In the genomic region with DNA sequence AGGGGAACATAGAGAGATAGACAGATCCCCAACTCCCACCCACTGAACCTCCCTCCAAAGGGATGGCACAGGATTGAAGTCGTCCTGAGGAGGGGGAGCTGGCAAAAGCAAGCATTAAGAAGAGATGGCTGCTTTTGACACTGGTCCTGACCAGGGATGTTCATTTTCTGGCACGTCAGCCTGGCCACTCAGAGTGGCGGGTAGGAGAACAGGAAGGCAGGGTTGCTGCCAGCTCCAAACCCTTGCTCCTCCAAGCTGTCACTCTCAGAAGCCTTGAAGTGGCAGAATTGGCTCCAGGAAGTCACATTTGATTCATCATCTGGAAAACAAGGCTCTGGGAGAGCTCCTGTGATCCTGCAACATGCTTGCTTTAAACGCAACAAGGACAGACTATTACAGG, we compare ENCODE assay signal across 16 mouse cellular contexts.
DNase-seq lines count a peak whose midpoint lies in the region; ATAC-seq and TF ChIP-seq lines count a peak whose summit lies in the region.
"Had no signal": no experiment of that assay in that cellular context is flagged by ENCODE, and none has a peak within 500 bp of the region (broad histone marks: within the 10 kb centered on the region; RNA-seq: fewer than 3 reads in every experiment).

No protein-coding gene starts in this region.

- DNase-seq in cerebellum, adult 2 months = peak; percentile 36 to 45
- no peak for DNase-seq in embryonic facial prominence, embryonic 10.5 days (ENCODE audit: low spot score)
- peak; percentile 32 for DNase-seq in retina, postnatal 1 day
- no peak for DNase-seq in retina, embryonic 14.5 days (ENCODE audit: low spot score)
- no peak for DNase-seq in layer of hippocampus, adult 8-10 months (ENCODE audit: low spot score in 2 of 2)
- DNase-seq: adrenal gland, postnatal 25 days; gastrocnemius, postnatal 36 days; heart, adult 11 months; heart, postnatal 4 days; kidney, adult 18-20 months had no signal

- H3K27ac ChIP-seq in cerebellum, adult 2 months (ENCODE audit: insufficient read depth, low read length) = no peak overlapping the region
- H3K27ac ChIP-seq in embryonic facial prominence, embryonic 12.5 days = peak overlapping the region; percentile 24; the same call in 1 of the 2 replicates
- H3K27ac ChIP-seq in embryonic facial prominence, embryonic 10.5 days (replicated peaks) = no peak overlapping the region
- H3K27ac ChIP-seq: forebrain, embryonic 15.5 days; heart, embryonic 13.5 days; hindbrain, embryonic 12.5 days; intestine, embryonic 15.5 days had no signal

- H3K9me3 ChIP-seq in embryonic facial prominence, embryonic 12.5 days = no peaks in the 10 kb centered on the region
- H3K9me3 ChIP-seq in embryonic facial prominence, embryonic 10.5 days = no peaks in the 10 kb centered on the region
- H3K9me3 ChIP-seq: forebrain, embryonic 15.5 days; heart, embryonic 13.5 days; hindbrain, embryonic 12.5 days; intestine, embryonic 15.5 days had no signal

- peaks cover 25% of the 10 kb centered on the region for H3K4me1 ChIP-seq in cerebellum, adult 2 months (ENCODE audit: control insufficient read depth, insufficient read depth, low read length)
- H3K4me1 ChIP-seq in embryonic facial prominence, embryonic 12.5 days = no peaks in the 10 kb centered on the region
- H3K4me1 ChIP-seq in embryonic facial prominence, embryonic 10.5 days = no peaks in the 10 kb centered on the region
- H3K4me1 ChIP-seq: forebrain, embryonic 15.5 days; intestine, embryonic 15.5 days had no signal

- H3K9ac ChIP-seq in embryonic facial prominence, embryonic 12.5 days = no peak overlapping the region
- H3K9ac ChIP-seq: forebrain, embryonic 15.5 days; heart, embryonic 13.5 days; hindbrain, embryonic 12.5 days; intestine, embryonic 15.5 days had no signal

- no peak for ATAC-seq in cerebellum, adult (ENCODE audit: insufficient number of reproducible peaks, low FRiP score, low TSS enrichment)
- no peak for ATAC-seq in embryonic facial prominence, embryonic 12.5 days (ENCODE audit: insufficient number of reproducible peaks, insufficient read depth, low FRiP score, low TSS enrichment)
- ATAC-seq: forebrain, embryonic 15.5 days; intestine, embryonic 15.5 days had no signal

- WGBS in cerebellum, adult 2 months = 6% methylated on average over 4 of the region's 4 CpGs
- WGBS in embryonic facial prominence, embryonic 12.5 days = 57% methylated on average over 4 of the region's 4 CpGs
- 55% methylated on average over 4 of the region's 4 CpGs for WGBS in embryonic facial prominence, embryonic 10.5 days

- H3K4me2 ChIP-seq in embryonic facial prominence, embryonic 12.5 days (replicated peaks) = no peak overlapping the region
- H3K4me2 ChIP-seq: forebrain, embryonic 15.5 days; heart, embryonic 13.5 days; hindbrain, embryonic 12.5 days; intestine, embryonic 15.5 days had no signal

- H3K4me3 ChIP-seq in cerebellum, adult 2 months (replicated peaks; ENCODE audit: insufficient read depth, low read depth, low read length) = no peak overlapping the region
- H3K4me3 ChIP-seq in embryonic facial prominence, embryonic 12.5 days = no peak overlapping the region
- H3K4me3 ChIP-seq in embryonic facial prominence, embryonic 10.5 days = no peak overlapping the region
- H3K4me3 ChIP-seq: forebrain, embryonic 15.5 days; heart, embryonic 13.5 days; hindbrain, embryonic 12.5 days; intestine, embryonic 15.5 days had no signal

- no peaks in the 10 kb centered on the region for H3K27me3 ChIP-seq in cerebellum, adult 2 months (ENCODE audit: control insufficient read depth, insufficient read depth, low read length)
- no peaks in the 10 kb centered on the region for H3K27me3 ChIP-seq in embryonic facial prominence, embryonic 12.5 days
- no peaks in the 10 kb centered on the region for H3K27me3 ChIP-seq in embryonic facial prominence, embryonic 10.5 days (replicated peaks; ENCODE audit: low read depth, poor library complexity, severe bottlenecking)
- H3K27me3 ChIP-seq: forebrain, embryonic 15.5 days; heart, embryonic 13.5 days; hindbrain, embryonic 12.5 days; intestine, embryonic 15.5 days had no signal

- H3K36me3 ChIP-seq in embryonic facial prominence, embryonic 12.5 days = no peaks in the 10 kb centered on the region
- H3K36me3 ChIP-seq in embryonic facial prominence, embryonic 10.5 days (replicated peaks) = no peaks in the 10 kb centered on the region
- H3K36me3 ChIP-seq: forebrain, embryonic 15.5 days; heart, embryonic 13.5 days; hindbrain, embryonic 12.5 days; intestine, embryonic 15.5 days had no signal

- TF ChIP-seq POLR2A in cerebellum, adult 2 months (IDR thresholded peaks at IDR 0.05; ENCODE audit: borderline replicate concordance, insufficient read depth, low read length) = no peak

- TF ChIP-seq CTCF in cerebellum, adult 2 months (IDR thresholded peaks at IDR 0.05; ENCODE audit: borderline replicate concordance, insufficient read depth, low read depth, low read length) = no peak

Comparison
In these comparisons a context has a peak if more than half of its experiments do, and no peak if none do; other contexts are left out.
1. DNase-seq: peak in cerebellum, adult 2 months (2 of 2) and retina, postnatal 1 day (single experiment); none in embryonic facial prominence, embryonic 10.5 days (single experiment), retina, embryonic 14.5 days (single experiment) and layer of hippocampus, adult 8-10 months (0 of 2).